Mouse (Mus musculus): ENCODE data around the gene Ap2m1. TPM values are rescaled to one million over a fixed set of nuclear protein-coding genes. Genes with fewer than 3 reads are reported as not detected.

Ap2m1 gene
- polyA plus RNA-seq, 1 experiment from 2014 or later: 1,151 TPM

- H3K27ac ChIP-seq (replicated peaks): no peak overlapping the region
- no peak overlapping the region for H3K4me2 ChIP-seq
- H3K4me1 ChIP-seq: peaks cover 18% of the 10 kb centered on the region
- no peaks in the 10 kb centered on the region for H3K9me3 ChIP-seq (replicated peaks)
- 96% methylated on average over 1 of the region's 1 CpGs for WGBS
- H3K4me3 ChIP-seq (replicated peaks): no peak overlapping the region
- H3K36me3 ChIP-seq: peaks cover 62% of the 10 kb centered on the region
- no peak overlapping the region for H3K9ac ChIP-seq (replicated peaks)
- H3K27me3 ChIP-seq (replicated peaks): no peaks in the 10 kb centered on the region
- ATAC-seq (ENCODE audit: low FRiP score): no peak
These were observed 17.3 kb downstream of the Ap2m1 start for GRCm38 (mm10) chr16:20552594-20552993.

GRCm38 (mm10) chr16:20555000-20555399 is 19.7 kb downstream of the Ap2m1 start:
- ATAC-seq (ENCODE audit: low FRiP score): no peak
- no peak overlapping the region for H3K4me3 ChIP-seq (replicated peaks)
- no peak overlapping the region for H3K27ac ChIP-seq (replicated peaks)
- H3K4me1 ChIP-seq: peaks cover 1% of the 10 kb centered on the region
- no peak overlapping the region for H3K9ac ChIP-seq (replicated peaks)
- 94% methylated on average over 6 of the region's 6 CpGs for WGBS
- no peaks in the 10 kb centered on the region for H3K9me3 ChIP-seq (replicated peaks)
- no peaks in the 10 kb centered on the region for H3K27me3 ChIP-seq (replicated peaks)
- H3K4me2 ChIP-seq: no peak overlapping the region
- peaks cover 83% of the 10 kb centered on the region for H3K36me3 ChIP-seq

- H3K27ac ChIP-seq (replicated peaks): no peak overlapping the region
- no peak overlapping the region for H3K4me2 ChIP-seq
- H3K9me3 ChIP-seq (replicated peaks): no peaks in the 10 kb centered on the region
- no peak overlapping the region for H3K4me3 ChIP-seq (replicated peaks)
- ATAC-seq (ENCODE audit: low FRiP score): no peak
- H3K27me3 ChIP-seq (replicated peaks): no peaks in the 10 kb centered on the region
- H3K36me3 ChIP-seq: peaks cover 84% of the 10 kb centered on the region
- H3K4me1 ChIP-seq: no peaks in the 10 kb centered on the region
- no peak overlapping the region for H3K9ac ChIP-seq (replicated peaks)
- WGBS: 76% methylated on average over 7 of the region's 7 CpGs
These were observed 22.1 kb downstream of the Ap2m1 start for GRCm38 (mm10) chr16:20557381-20557780.

- Histone ChIP-seq H3K27me3 (replicated peaks) (no peaks in the 10 kb centered on the region), H3K4me3 (replicated peaks) (no peak overlapping the region), H3K27ac (replicated peaks) (no peak overlapping the region), H3K4me1 (no peaks in the 10 kb centered on the region), H3K9ac (replicated peaks) (no peak overlapping the region), H3K36me3 (peaks cover 30% of the 10 kb centered on the region), H3K4me2 (no peak overlapping the region), H3K9me3 (replicated peaks) (no peaks in the 10 kb centered on the region)
- no peak for ATAC-seq (ENCODE audit: low FRiP score)
- WGBS: 46% methylated on average over 1 of the region's 1 CpGs
These were observed 29.8 kb downstream of the Ap2m1 start for GRCm38 (mm10) chr16:20565075-20565474.

GRCm38 (mm10) chr16:20589366-20589938 is 54.2 kb downstream of the Ap2m1 start, which contains the start of gene Vwa5b2:
Vwa5b2 (plus strand) TSS chr16:20589471.
- Histone ChIP-seq H3K36me3 (no peaks in the 10 kb centered on the region), H3K27me3 (replicated peaks) (peaks cover 53% of the 10 kb centered on the region), H3K27ac (replicated peaks) (peak within 1 kb of the TSS; percentile 81), H3K4me2 (peak within 1 kb of the TSS; percentile 84), H3K4me3 (replicated peaks) (peak within 1 kb of the TSS; percentile 57), H3K9ac (replicated peaks) (peak within 1 kb of the TSS; percentile 60), H3K9me3 (replicated peaks) (no peaks in the 10 kb centered on the region), H3K4me1 (peaks cover 25% of the 10 kb centered on the region)
- WGBS: 1% methylated on average over 24 of the region's 24 CpGs
- ATAC-seq (ENCODE audit: low FRiP score): peak; percentile 84

- Histone ChIP-seq H3K4me2 (peak overlapping the region; percentile 84), H3K9ac (replicated peaks) (peak overlapping the region; percentile 60), H3K4me1 (peaks cover 25% of the 10 kb centered on the region), H3K4me3 (replicated peaks) (peak overlapping the region; percentile 57), H3K9me3 (replicated peaks) (no peaks in the 10 kb centered on the region), H3K27ac (replicated peaks) (peak overlapping the region; percentile 81), H3K27me3 (replicated peaks) (peaks cover 58% of the 10 kb centered on the region), H3K36me3 (no peaks in the 10 kb centered on the region; the same call in 1 of the 2 replicates)
- peak; percentile 92 for ATAC-seq (ENCODE audit: low FRiP score)
- whole genome bisulfite sequencing: 2% methylated on average over 38 of the region's 39 CpGs
These were observed 54.8 kb downstream of the Ap2m1 start for GRCm38 (mm10) chr16:20589939-20590679.

- Histone ChIP-seq H3K36me3 (no peaks in the 10 kb centered on the region; the same call in 1 of the 2 replicates), H3K4me3 (replicated peaks) (peak overlapping the region; percentile 57), H3K27me3 (replicated peaks) (peaks cover 61% of the 10 kb centered on the region), H3K4me2 (peak overlapping the region; percentile 84), H3K27ac (replicated peaks) (peak overlapping the region; percentile 81), H3K9me3 (replicated peaks) (no peaks in the 10 kb centered on the region), H3K9ac (replicated peaks) (peak overlapping the region; percentile 60), H3K4me1 (peaks cover 25% of the 10 kb centered on the region)
- WGBS: under 1% methylated on average over 17 of the region's 17 CpGs
- peak; percentile 4 for ATAC-seq (ENCODE audit: low FRiP score)
These were observed 55.4 kb downstream of the Ap2m1 start for GRCm38 (mm10) chr16:20590680-20591038.

- Histone ChIP-seq H3K27ac (replicated peaks) (no peak overlapping the region), H3K36me3 (no peaks in the 10 kb centered on the region; the same call in 1 of the 2 replicates), H3K4me3 (replicated peaks) (peak overlapping the region; percentile 57), H3K4me2 (peak overlapping the region; percentile 84), H3K27me3 (replicated peaks) (peaks cover 61% of the 10 kb centered on the region), H3K9me3 (replicated peaks) (no peaks in the 10 kb centered on the region), H3K9ac (replicated peaks) (peak overlapping the region; percentile 60), H3K4me1 (peaks cover 25% of the 10 kb centered on the region)
- ATAC-seq (ENCODE audit: low FRiP score): no peak
- 5% methylated on average over 48 of the region's 48 CpGs for WGBS
These were observed 55.9 kb downstream of the Ap2m1 start for GRCm38 (mm10) chr16:20591076-20591705.

Other genes starting within 250 kb of the Ap2m1 start
- gene Parl, start 233.1 kb upstream of the Ap2m1 start, polyA plus RNA-seq (2015; fragmentation: Nextera tagmentation; extraction: Ambion mirVana): 69.0 and 71.3 TPM in 2 replicates
- gene Cyp2ab1, start 210.1 kb upstream of the Ap2m1 start, polyA plus RNA-seq (2015; fragmentation: Nextera tagmentation; extraction: Ambion mirVana): not detected in 2 replicates
- gene Abcc5, start 109.1 kb upstream of the Ap2m1 start, polyA plus RNA-seq (2015; fragmentation: Nextera tagmentation; extraction: Ambion mirVana): 120 and 142 TPM in 2 replicates
- 100 and 103 TPM in 2 replicates for gene Eif2b5, start 36.7 kb upstream of the Ap2m1 start, polyA plus RNA-seq (2015; fragmentation: Nextera tagmentation; extraction: Ambion mirVana)
- gene Dvl3, start 18.5 kb upstream of the Ap2m1 start, polyA plus RNA-seq (2015; fragmentation: Nextera tagmentation; extraction: Ambion mirVana): 32.2 and 34.2 TPM in 2 replicates
- 91.1 and 93.2 TPM in 2 replicates for gene Abcf3, start 13.1 kb downstream of the Ap2m1 start, polyA plus RNA-seq (2015; fragmentation: Nextera tagmentation; extraction: Ambion mirVana)
- gene Vwa5b2, start 54.0 kb downstream of the Ap2m1 start, polyA plus RNA-seq (2015; fragmentation: Nextera tagmentation; extraction: Ambion mirVana): 38.1 and 48.0 TPM in 2 replicates
- 8.4 and 14.8 TPM in 2 replicates for gene Eef1akmt4, start 76.1 kb downstream of the Ap2m1 start, polyA plus RNA-seq (2015; fragmentation: Nextera tagmentation; extraction: Ambion mirVana)
- 0.13 TPM in 1 of 2 replicates, not detected in the other for gene Gm49333, start 76.1 kb downstream of the Ap2m1 start, polyA plus RNA-seq (2015; fragmentation: Nextera tagmentation; extraction: Ambion mirVana)
- 39.6 and 40.0 TPM in 2 replicates for gene Alg3, start 76.3 kb downstream of the Ap2m1 start, polyA plus RNA-seq (2015; fragmentation: Nextera tagmentation; extraction: Ambion mirVana)
- gene Camk2n2, start 85.8 kb downstream of the Ap2m1 start, polyA plus RNA-seq (2015; fragmentation: Nextera tagmentation; extraction: Ambion mirVana): 45.1 and 55.0 TPM in 2 replicates
- 17.6 and 20.4 TPM in 2 replicates for gene Ece2, start 94.3 kb downstream of the Ap2m1 start, polyA plus RNA-seq (2015; fragmentation: Nextera tagmentation; extraction: Ambion mirVana)
- gene Psmd2, start 116.2 kb downstream of the Ap2m1 start, polyA plus RNA-seq (2015; fragmentation: Nextera tagmentation; extraction: Ambion mirVana): 340 and 342 TPM in 2 replicates
- gene Eif4g1, start 132.8 kb downstream of the Ap2m1 start, polyA plus RNA-seq (2015; fragmentation: Nextera tagmentation; extraction: Ambion mirVana): 130 and 142 TPM in 2 replicates
- 42.2 and 48.6 TPM in 2 replicates for gene Fam131a, start 157.8 kb downstream of the Ap2m1 start, polyA plus RNA-seq (2015; fragmentation: Nextera tagmentation; extraction: Ambion mirVana)
- 90.9 and 95.4 TPM in 2 replicates for gene Polr2h, start 182.2 kb downstream of the Ap2m1 start, polyA plus RNA-seq (2015; fragmentation: Nextera tagmentation; extraction: Ambion mirVana)
- gene Clcn2, start 182.3 kb downstream of the Ap2m1 start, polyA plus RNA-seq (2015; fragmentation: Nextera tagmentation; extraction: Ambion mirVana): 27.4 and 34.6 TPM in 2 replicates
- gene Chrd, start 197.6 kb downstream of the Ap2m1 start, polyA plus RNA-seq (2015; fragmentation: Nextera tagmentation; extraction: Ambion mirVana): 6.3 and 7.5 TPM in 2 replicates
- 1.0 and 1.2 TPM in 2 replicates for gene Thpo, start 199.0 kb downstream of the Ap2m1 start, polyA plus RNA-seq (2015; fragmentation: Nextera tagmentation; extraction: Ambion mirVana)

Data from neural tube, embryonic 15.5 days (tissue).